Mouse (Mus musculus): ENCODE results near the gene Mlf2. TPM values are rescaled to one million over a fixed set of nuclear protein-coding genes. Genes with fewer than 3 reads are reported as not detected.
A peak's percentile ranks its signal among the peaks of the same experiment; 100 is the strongest.

The Mlf2 gene
- total and polyA plus RNA-seq, 3 experiments: 154 to 340 TPM; not detected in 1

GRCm38 (mm10) chr6:124919695-124920317 lies 11.4 kb upstream of the Mlf2 start, which contains the start of gene Ptms (continued):
- no peak for TF ChIP-seq POLR2A (IDR thresholded peaks at IDR 0.05; ENCODE audit: control insufficient read depth in 1 of 2, insufficient read depth in 1 of 2, low read depth in 1 of 2, low read length in 2 of 2, poor library complexity in 1 of 2)
- peak; percentile 45; the same call in 1 of the 2 replicates for TF ChIP-seq HCFC1 (IDR thresholded peaks at IDR 0.05; ENCODE audit: low read depth, low read length)

- Histone ChIP-seq H3K27me3 (ENCODE audit: control insufficient read depth in 1 of 2, insufficient read depth in 2 of 2, low read length in 2 of 2) (no peaks in the 10 kb centered on the region), H3K36me3 (ENCODE audit: control insufficient read depth in 1 of 2, insufficient read depth in 2 of 2, low read length in 2 of 2) (peaks cover 0 to 33% of the 10 kb centered on the region in 2 experiments; a peak in 2 of 4 replicates), H3K79me2 (ENCODE audit: control insufficient read depth, insufficient read depth, low read length, poor library complexity) (peaks cover 6% of the 10 kb centered on the region; the same call in 1 of the 2 replicates), H3K27ac (ENCODE audit: control insufficient read depth, low read depth, low read length) (no peak overlapping the region), H3K4me1 (ENCODE audit: control insufficient read depth in 1 of 2, insufficient read depth in 2 of 2, low read length in 2 of 2) (peaks cover 24 to 45% of the 10 kb centered on the region in 2 experiments), H3K9ac (ENCODE audit: control insufficient read depth, low read depth, low read length, poor library complexity, severe bottlenecking) (no peak overlapping the region), H3K4me3 (ENCODE audit: control insufficient read depth in 1 of 2, insufficient read depth in 1 of 2, low read depth in 2 of 2, low read length in 2 of 2) (no peak overlapping the region), H3K9me3 (replicated peaks; ENCODE audit: insufficient read depth, low read length) (no peaks in the 10 kb centered on the region)
- TF ChIP-seq ZNF384 (IDR thresholded peaks at IDR 0.05; ENCODE audit: low read depth, low read length) (0 out of 2 replicates have a peak, but pooled peaks have one; percentile 8), POLR2A (IDR thresholded peaks at IDR 0.05; ENCODE audit: control insufficient read depth in 1 of 2, insufficient read depth in 1 of 2, low read depth in 1 of 2, low read length in 2 of 2, poor library complexity in 1 of 2) (no peak), GATA1 (IDR thresholded peaks at IDR 0.05; ENCODE audit: low read depth, low read length) (no peak), BHLHE40 (IDR thresholded peaks at IDR 0.05; ENCODE audit: borderline replicate concordance, low read depth, low read length) (no peak)
- peak; percentile 33 for DNase-seq (ENCODE audit: low read depth, low spot score)
Measured at GRCm38 (mm10) chr6:124920318-124921085, 10.7 kb upstream of the Mlf2 start.

DNA sequence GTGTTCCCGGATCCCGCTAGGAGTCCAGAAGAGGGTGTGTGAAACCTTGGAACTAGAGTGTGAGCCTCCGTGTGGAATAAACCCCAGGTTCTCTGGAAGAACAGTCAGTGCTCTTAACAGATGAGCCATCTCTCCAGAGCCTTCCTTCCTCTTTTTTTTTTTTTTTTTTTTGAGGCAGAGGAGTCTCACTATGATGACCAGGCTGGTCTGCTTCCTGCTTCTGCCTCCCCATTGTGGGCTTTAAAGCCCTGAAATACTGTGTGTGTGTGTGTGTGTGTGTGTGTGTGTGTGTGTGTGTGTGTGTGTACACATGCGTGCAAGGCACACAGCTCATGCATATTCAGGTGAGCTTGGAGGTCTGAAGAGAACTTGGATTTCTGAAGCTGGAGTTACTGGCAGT lies 9.6 kb upstream of the Mlf2 start:
- Histone ChIP-seq H3K79me2 (ENCODE audit: control insufficient read depth, insufficient read depth, low read length, poor library complexity) (peaks cover 6% of the 10 kb centered on the region; the same call in 1 of the 2 replicates), H3K9ac (ENCODE audit: control insufficient read depth, low read depth, low read length, poor library complexity, severe bottlenecking) (peak overlapping the region; percentile 33), H3K4me1 (ENCODE audit: control insufficient read depth in 1 of 2, insufficient read depth in 2 of 2, low read length in 2 of 2) (peaks cover 20 to 35% of the 10 kb centered on the region in 2 experiments), H3K9me3 (replicated peaks; ENCODE audit: insufficient read depth, low read length) (no peaks in the 10 kb centered on the region), H3K4me3 (ENCODE audit: control insufficient read depth in 1 of 2, insufficient read depth in 1 of 2, low read depth in 2 of 2, low read length in 2 of 2) (peak overlapping the region in 1 of 2 experiments; percentile 13; a peak in 2 of 4 replicates), H3K27me3 (ENCODE audit: control insufficient read depth in 1 of 2, insufficient read depth in 2 of 2, low read length in 2 of 2) (no peaks in the 10 kb centered on the region), H3K36me3 (ENCODE audit: control insufficient read depth in 1 of 2, insufficient read depth in 2 of 2, low read length in 2 of 2) (peaks cover 0 to 29% of the 10 kb centered on the region in 2 experiments; a peak in 2 of 4 replicates), H3K27ac (ENCODE audit: control insufficient read depth, low read depth, low read length) (peak overlapping the region; percentile 60)
- peak; percentile 76 for DNase-seq (ENCODE audit: low read depth, low spot score)
- TF ChIP-seq E2F4 (IDR thresholded peaks at IDR 0.05; ENCODE audit: borderline replicate concordance, low read depth, low read length) (no peak), TBP (IDR thresholded peaks at IDR 0.05; ENCODE audit: low read depth, low read length) (0 out of 2 replicates have a peak, but pooled peaks have one; percentile 15), POLR2AphosphoS2 (IDR thresholded peaks at IDR 0.05; ENCODE audit: low read length) (no peak), NRF1 (IDR thresholded peaks at IDR 0.05; ENCODE audit: insufficient read depth, low read depth, low read length, poor library complexity, severe bottlenecking) (0 out of 2 replicates have a peak, but pooled peaks have one; percentile 15), ZMIZ1 (IDR thresholded peaks at IDR 0.05; ENCODE audit: low read depth, low read length) (no peak), SIN3A (IDR thresholded peaks at IDR 0.05; ENCODE audit: low read length) (peak; percentile 29; the same call in 1 of the 2 replicates), GATA1 (IDR thresholded peaks at IDR 0.05; ENCODE audit: low read depth, low read length) (peak; percentile 69), ETS1 (IDR thresholded peaks at IDR 0.05; ENCODE audit: low read depth, low read length) (peak; percentile 39; the same call in 1 of the 2 replicates), ELF1 (IDR thresholded peaks at IDR 0.05; ENCODE audit: low read depth, low read length) (peak; percentile 57; the same call in 1 of the 2 replicates), RCOR1 (IDR thresholded peaks at IDR 0.05; ENCODE audit: low read depth, low read length) (peak; percentile 43; the same call in 1 of the 2 replicates), JUND (IDR thresholded peaks at IDR 0.05; ENCODE audit: low read depth, low read length) (no peak), ZNF384 (IDR thresholded peaks at IDR 0.05; ENCODE audit: low read depth, low read length) (peak; percentile 98), HCFC1 (IDR thresholded peaks at IDR 0.05; ENCODE audit: low read depth, low read length) (peak; percentile 58), MYB (IDR thresholded peaks at IDR 0.05; ENCODE audit: low read depth, low read length) (no peak), EP300 (IDR thresholded peaks at IDR 0.05; ENCODE audit: low read depth in 1 of 2, low read length in 2 of 2) (peak in 1 of 2 experiments; percentile 68; a peak in 2 of 4 replicates)
